Mouse (Mus musculus) brain, adult 10 weeks (tissue): ENCODE measurements around the gene Tgm3. TPM values are rescaled to one million over a fixed set of nuclear protein-coding genes. Genes with fewer than 3 reads are reported as not detected.

ENCODE experiments used
- polyA plus RNA-seq: library from polyadenylated mRNA; stranded (reverse); fragments of 350-450 nt; fragmentation: Illumina TruSeq; extraction: RNeasy Lipid Tissue Mini Kit (QIAGEN cat#74804); gene quantifications from one replicate; pipeline ENCODE4 v1.2.3, GENCODE M21; 2015; ENCODE audit warnings: low read depth, low replicate concordance

The Tgm3 gene
- 1.4 TPM for polyA plus RNA-seq

GRCm38 (mm10) chr2:130012026-130012425 is at the start of gene Tgm3:
Tgm3 (plus strand) TSS chr2:130012349.

Other genes with a start within 250 kb of the Tgm3 start
- gene Stk35, start 211.8 kb upstream of the Tgm3 start, polyA plus RNA-seq: 15.3 TPM
- 0.13 TPM for gene Tgm6, start 100.1 kb downstream of the Tgm3 start, polyA plus RNA-seq
- 149 TPM for gene Snrpb, start 167.1 kb downstream of the Tgm3 start, polyA plus RNA-seq
- gene Tmc2, start 182.8 kb downstream of the Tgm3 start, polyA plus RNA-seq: not detected